Mouse (Mus musculus) MEL (cell line): ENCODE measurements around the gene Nkx1-1. TPM values are rescaled to one million over a fixed set of nuclear protein-coding genes. Genes with fewer than 3 reads are reported as not detected.

ENCODE experiments used
- DNase-seq: peaks from one replicate; pipeline ENCODE4 v3.0.0; 2011; ENCODE audit warnings: low read depth, low spot score
- H3K27ac ChIP-seq: 2 replicates; pipeline ENCODE4 v1.5.1; 2012; ENCODE audit warnings: low read depth, mild to moderate bottlenecking, control low read depth, low read length, moderate library complexity; ENCODE audit not compliant: control insufficient read depth
- H3K27me3 ChIP-seq, 2 experiments: fragments of 150-350 bp in 1 of 2; sonication (generic) in 1 of 2; 2 replicates each; pipeline ENCODE4 v1.6.1; 2012; ENCODE audit warnings: low read length in 2 of 2, mild to moderate bottlenecking in 2 of 2, improper control_type of control experiment in 1 of 2, moderate library complexity in 1 of 2; ENCODE audit not compliant: insufficient read depth in 2 of 2, control insufficient read depth in 1 of 2
- H3K36me3 ChIP-seq, 2 experiments: 2 replicates each; pipeline ENCODE4 v1.6.1; 2012 to 2014; ENCODE audit warnings: low read length in 2 of 2, improper control_type of control experiment in 1 of 2, inconsistent platforms in 1 of 2, mild to moderate bottlenecking in 1 of 2; ENCODE audit not compliant: insufficient read depth in 2 of 2, control insufficient read depth in 1 of 2
- H3K4me1 ChIP-seq, 2 experiments: fragments of 150-350 bp in 1 of 2; sonication (generic) in 1 of 2; 2 replicates each; pipeline ENCODE4 v1.6.1; 2012; ENCODE audit warnings: low read length in 2 of 2, improper control_type of control experiment in 1 of 2, mild to moderate bottlenecking in 1 of 2; ENCODE audit not compliant: insufficient read depth in 2 of 2, control insufficient read depth in 1 of 2
- H3K4me3 ChIP-seq, 2 experiments: fragments of 150-350 bp in 1 of 2; sonication (generic) in 1 of 2; 2 replicates each; pipeline ENCODE4 v1.5.1; 2012; ENCODE audit warnings: low read depth in 2 of 2, low read length in 2 of 2, mild to moderate bottlenecking in 2 of 2, moderate library complexity in 2 of 2, control low read depth in 1 of 2, improper control_type of control experiment in 1 of 2; ENCODE audit not compliant: control insufficient read depth in 1 of 2, insufficient read depth in 1 of 2
- H3K79me2 ChIP-seq: 2 replicates; pipeline ENCODE4 v1.6.1; 2012; ENCODE audit warnings: mild to moderate bottlenecking, low read length, moderate library complexity; ENCODE audit not compliant: control insufficient read depth, poor library complexity, insufficient read depth
- H3K9ac ChIP-seq: 2 replicates; pipeline ENCODE4 v1.6.1; 2012; ENCODE audit warnings: low read depth, mild to moderate bottlenecking, control low read depth, low read length, moderate library complexity; ENCODE audit not compliant: control insufficient read depth, poor library complexity, severe bottlenecking
- H3K9me3 ChIP-seq: fragments of 150-350 bp; sonication (generic); replicated peaks from 2 replicates; pipeline ENCODE4 v1.6.1; 2012; ENCODE audit warnings: mild to moderate bottlenecking, low read length, improper control_type of control experiment, moderate library complexity; ENCODE audit not compliant: insufficient read depth
- CTCF ChIP-seq, 3 experiments: IDR thresholded peaks in 2 of 3; conservative IDR thresholded peaks in 1 of 3; 2 replicates each; pipeline ENCODE4 v1.5.1; 2011 to 2012; ENCODE audit warnings: low read length in 3 of 3, low read depth in 2 of 3, mild to moderate bottlenecking in 2 of 3, improper control_type of control experiment in 1 of 3, inconsistent platforms in 1 of 3, mixed read lengths in 1 of 3, moderate library complexity in 1 of 3; ENCODE audit not compliant: control insufficient read depth in 1 of 3, insufficient read depth in 1 of 3, poor library complexity in 1 of 3, severe bottlenecking in 1 of 3
- EP300 ChIP-seq, 2 experiments: IDR thresholded peaks; 2 replicates each; pipeline ENCODE4 v1.6.1; 2011; ENCODE audit warnings: improper control_type of control experiment in 2 of 2, low read length in 2 of 2, low read depth in 1 of 2, mild to moderate bottlenecking in 1 of 2
- GATA1 ChIP-seq: IDR thresholded peaks from 2 replicates; pipeline ENCODE4 v1.6.1; 2011; ENCODE audit warnings: low read depth, low read length, improper control_type of control experiment
- HCFC1 ChIP-seq: IDR thresholded peaks from 2 replicates; pipeline ENCODE4 v1.6.1; 2012; ENCODE audit warnings: low read depth, mild to moderate bottlenecking, inconsistent platforms, low read length, improper control_type of control experiment, moderate library complexity
- MAX ChIP-seq: IDR thresholded peaks from 2 replicates; pipeline ENCODE4 v1.6.1; 2011; ENCODE audit warnings: low read length, improper control_type of control experiment
- MXI1 ChIP-seq: IDR thresholded peaks from 2 replicates; pipeline ENCODE4 v1.6.1; 2011; ENCODE audit warnings: mild to moderate bottlenecking, low read depth, low read length, improper control_type of control experiment
- MYC ChIP-seq: IDR thresholded peaks from 2 replicates; pipeline ENCODE4 v1.6.1; 2011; ENCODE audit warnings: low read depth, mild to moderate bottlenecking, low read length, improper control_type of control experiment, moderate library complexity
- NRF1 ChIP-seq: IDR thresholded peaks from 2 replicates; pipeline ENCODE4 v1.6.1; 2014; ENCODE audit warnings: low read depth, mild to moderate bottlenecking, inconsistent platforms, low read length, improper control_type of control experiment, moderate library complexity; ENCODE audit not compliant: poor library complexity, insufficient read depth, severe bottlenecking
- RAD21 ChIP-seq: IDR thresholded peaks from 2 replicates; pipeline ENCODE4 v1.6.1; 2011; ENCODE audit warnings: mild to moderate bottlenecking, low read depth, low read length, improper control_type of control experiment
- SIN3A ChIP-seq: IDR thresholded peaks from 2 replicates; pipeline ENCODE4 v1.6.1; 2012; ENCODE audit warnings: low read length, improper control_type of control experiment, inconsistent platforms
- SMC3 ChIP-seq: IDR thresholded peaks from 2 replicates; pipeline ENCODE4 v1.6.1; 2011; ENCODE audit warnings: low read depth, low read length, improper control_type of control experiment
- TAL1 ChIP-seq: IDR thresholded peaks from 2 replicates; pipeline ENCODE4 v1.6.1; 2012; ENCODE audit warnings: mild to moderate bottlenecking, inconsistent platforms, low read length, moderate library complexity, mixed read lengths
- TBP ChIP-seq: IDR thresholded peaks from 2 replicates; pipeline ENCODE4 v1.8.0; 2011; ENCODE audit warnings: low read depth, low read length, improper control_type of control experiment
- USF1 ChIP-seq: IDR thresholded peaks from 2 replicates; pipeline ENCODE4 v1.6.1; 2014; ENCODE audit warnings: low read depth, mild to moderate bottlenecking, inconsistent platforms, low read length, improper control_type of control experiment, moderate library complexity
- ZC3H11A ChIP-seq: IDR thresholded peaks from 2 replicates; pipeline ENCODE4 v1.6.1; 2012; ENCODE audit warnings: low read depth, mild to moderate bottlenecking, inconsistent platforms, low read length, improper control_type of control experiment
- polyA plus RNA-seq, 2 experiments: library from polyadenylated mRNA; stranded (reverse) in 1 of 2; unstranded in 1 of 2; fragments of >175 nt in 1 of 2; fragments of >200 nt in 1 of 2; gene quantifications; 2 replicates each; pipeline versions ENCODE4 v1.2.1 to v1.2.4; 2012; ENCODE audit warnings: low replicate concordance in 2 of 2, low read depth in 1 of 2; ENCODE audit not compliant: insufficient read length in 2 of 2, insufficient read depth in 1 of 2, missing spikeins in 1 of 2
- total RNA-seq: library from RNA; depleted of rRNA; stranded (reverse); fragments of 300-350 nt; gene quantifications from 2 replicates; pipeline ENCODE4 v1.2.3, GENCODE M21; 2012

Gene Nkx1-1
- total and polyA plus RNA-seq, 3 experiments, result not detected

DNA sequence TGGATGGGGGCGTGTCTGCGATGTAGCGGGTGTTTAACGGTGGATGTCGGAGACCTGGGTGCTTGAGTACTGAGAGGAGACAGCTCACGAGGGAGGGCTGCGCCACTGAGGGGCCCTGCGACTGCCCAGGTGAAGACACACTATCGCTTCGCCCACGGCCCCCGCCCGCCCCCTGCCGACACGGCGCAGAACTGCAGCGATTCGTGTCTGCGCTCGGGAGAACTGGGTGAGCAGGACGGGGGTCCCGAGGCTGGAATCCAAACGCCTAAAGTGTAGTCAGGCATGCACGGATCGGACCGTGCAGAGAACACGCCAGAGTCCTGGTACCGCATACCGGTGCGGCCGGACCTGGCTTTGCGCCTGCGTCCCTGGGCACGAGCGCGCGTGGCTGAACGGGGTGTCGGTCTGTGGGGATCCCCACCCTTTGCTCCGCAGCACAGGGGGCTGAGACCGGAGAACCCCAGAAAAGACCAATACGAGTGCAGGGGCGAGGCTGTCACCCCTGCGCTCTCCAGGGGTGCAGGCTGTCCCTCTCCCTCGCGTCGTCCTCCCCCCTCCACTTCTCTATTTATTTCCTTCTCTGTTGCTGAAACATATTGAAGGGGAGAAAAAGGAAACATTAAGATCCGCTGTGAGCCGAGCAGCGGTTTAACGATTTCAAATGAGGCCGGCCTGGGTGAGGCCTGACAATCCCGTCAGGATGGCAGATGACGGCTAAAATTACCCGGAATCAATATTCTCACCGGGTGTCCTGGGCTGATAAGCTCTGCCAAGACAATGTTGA, 9.3 kb upstream of the Nkx1-1 start:
- Histone ChIP-seq H3K4me1 (0 out of 4 replicates have a peak, but pooled peaks cover 0 to 2% of the 10 kb centered on the region in 2 experiments), H3K27me3 (peaks cover 4 to 7% of the 10 kb centered on the region in 2 experiments), H3K79me2 (no peaks in the 10 kb centered on the region), H3K27ac (no peak overlapping the region), H3K4me3 (peak overlapping the region in 1 of 2 experiments; percentile 8; a peak in 1 of 4 replicates)
- no peak for TF ChIP-seq SIN3A
- no peak for TF ChIP-seq USF1
- peak; percentile 16; the same call in 1 of the 2 replicates for TF ChIP-seq TAL1
- peak; percentile 57 for TF ChIP-seq ZC3H11A
- TF ChIP-seq NRF1, result no peak
- TF ChIP-seq RAD21, result peak; percentile 63
- TF ChIP-seq CTCF (IDR thresholded peaks at IDR 0.05 in 2 of 3, conservative IDR thresholded peaks at IDR 0.05 in 1 of 3; ENCODE audit: control insufficient read depth in 1 of 3, insufficient read depth in 1 of 3, low read depth in 2 of 3, low read length in 3 of 3, poor library complexity in 1 of 3, severe bottlenecking in 1 of 3), result peak; percentile 71 to 94 (median 77)
- TF ChIP-seq SMC3, result peak; percentile 71
- peak; percentile 20; the same call in 1 of the 2 replicates for TF ChIP-seq GATA1
- TF ChIP-seq EP300 (IDR thresholded peaks at IDR 0.05; ENCODE audit: low read depth in 1 of 2, low read length in 2 of 2), result peak in 1 of 2 experiments; percentile 19; a peak in 1 of 4 replicates
- no peak for TF ChIP-seq MYC
- TF ChIP-seq, all 39 proteins: peak for 7
- Histone ChIP-seq H3K9me3 (no peaks in the 10 kb centered on the region), H3K36me3 (no peaks in the 10 kb centered on the region), H3K9ac (no peak overlapping the region)
- peak; percentile 43 for DNase-seq

DNA sequence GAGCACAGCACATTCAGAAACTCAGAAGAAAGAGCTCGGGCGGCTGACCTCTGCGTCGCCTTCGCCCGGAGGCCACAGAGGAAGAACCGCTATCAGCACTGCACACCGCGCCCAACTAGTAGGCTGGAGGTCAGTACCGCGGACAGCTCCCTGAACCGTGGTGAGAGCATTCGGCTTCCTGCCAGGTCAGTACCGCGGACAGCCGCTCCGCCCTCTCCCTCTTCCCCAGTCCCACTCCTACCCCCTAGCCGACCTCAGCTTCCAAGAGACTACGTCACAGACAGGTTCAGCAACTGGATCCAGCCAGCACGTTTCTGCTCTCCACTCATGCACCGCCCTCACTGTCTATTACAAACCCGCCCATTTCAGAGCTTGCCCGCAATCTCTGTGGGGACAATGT, 4.4 kb upstream of the Nkx1-1 start:
- H3K79me2 ChIP-seq, result no peaks in the 10 kb centered on the region
- TF ChIP-seq CTCF (IDR thresholded peaks at IDR 0.05 in 2 of 3, conservative IDR thresholded peaks at IDR 0.05 in 1 of 3; ENCODE audit: control insufficient read depth in 1 of 3, insufficient read depth in 1 of 3, low read depth in 2 of 3, low read length in 3 of 3, poor library complexity in 1 of 3, severe bottlenecking in 1 of 3) (peak in 1 of 3 experiments; percentile 15; a peak in 1 of 6 replicates), MAX (no peak), MXI1 (peak; percentile 99), TBP (no peak), TAL1 (no peak), GATA1 (peak; percentile 26; the same call in 1 of the 2 replicates), HCFC1 (no peak), SIN3A (peak; percentile 100)
- TF ChIP-seq, all 39 proteins: peak for 4
- Histone ChIP-seq H3K4me1 (0 out of 4 replicates have a peak, but pooled peaks cover 0 to 2% of the 10 kb centered on the region in 2 experiments), H3K27ac (no peak overlapping the region), H3K4me3 (no peak overlapping the region), H3K27me3 (no peaks in the 10 kb centered on the region), H3K9me3 (no peaks in the 10 kb centered on the region), H3K9ac (no peak overlapping the region), H3K36me3 (no peaks in the 10 kb centered on the region)
- DNase-seq, result peak; percentile 92
